Mouse (Mus musculus) stomach, embryonic 14.5 days (tissue): Measurements from ENCODE around the gene Timm13. TPM values are rescaled to one million over a fixed set of nuclear protein-coding genes. Genes with fewer than 3 reads are reported as not detected.
A peak's percentile ranks its signal among the peaks of the same experiment; 100 is the strongest.

Experiments
- ATAC-seq: fragments of 200-750 bp; cut with Nextera tagmentation; 2 replicates; pipeline ENCODE4 v1.8.0; 2017; ENCODE audit warnings: low read depth, moderate TSS enrichment; ENCODE audit not compliant: insufficient number of reproducible peaks, insufficient read depth, low FRiP score
- H3K27ac ChIP-seq: fragments of 300-500 bp; sonication (generic); 2 replicates; pipeline ENCODE4 v1.5.1; 2014; ENCODE audit warnings: mild to moderate bottlenecking, low read length, moderate library complexity, mixed read lengths
- H3K27me3 ChIP-seq: fragments of 300-500 bp; sonication (generic); 2 replicates; pipeline ENCODE4 v1.6.1; 2014; ENCODE audit warnings: low read length, control low read depth, mixed read lengths; ENCODE audit not compliant: control insufficient read depth, insufficient read depth
- H3K36me3 ChIP-seq: fragments of 300-500 bp; sonication (generic); 2 replicates; pipeline ENCODE4 v1.6.1; 2014; ENCODE audit warnings: mild to moderate bottlenecking, control low read depth, low read length, moderate library complexity, mixed read lengths; ENCODE audit not compliant: control insufficient read depth, insufficient read depth
- H3K4me1 ChIP-seq: fragments of 300-500 bp; sonication (generic); 2 replicates; pipeline ENCODE4 v1.6.1; 2014; ENCODE audit warnings: low read length, control low read depth, mixed read lengths; ENCODE audit not compliant: control insufficient read depth, insufficient read depth
- H3K4me2 ChIP-seq: fragments of 300-500 bp; sonication (generic); replicated peaks from 2 replicates; pipeline ENCODE4 v1.6.1; 2014; ENCODE audit warnings: low read depth, low read length, control low read depth
- H3K4me3 ChIP-seq: fragments of 300-500 bp; sonication (generic); 2 replicates; pipeline ENCODE4 v1.5.1; 2014; ENCODE audit warnings: low read depth, low read length, control low read depth
- H3K9ac ChIP-seq: fragments of 300-500 bp; sonication (generic); replicated peaks from 2 replicates; pipeline ENCODE4 v1.6.1; 2014; ENCODE audit warnings: low read depth, mild to moderate bottlenecking, control low read depth, low read length, moderate library complexity, mixed read lengths
- H3K9me3 ChIP-seq: fragments of 300-500 bp; sonication (generic); 2 replicates; pipeline ENCODE4 v1.6.1; 2016; ENCODE audit warnings: low read depth, low read length, control low read depth; ENCODE audit not compliant: control insufficient read depth
- WGBS: fragments of 180-500 bp; shearing (Covaris S2); extraction: QIAGEN DNeasy Blood & Tissue Kit; methylation state at CpG from one replicate; pipeline ENCODE4 v1.1.7; 2014; 5-methylcytosine and 5-hydroxymethylcytosine counted together
- polyA plus RNA-seq: library from polyadenylated mRNA; unstranded; fragments of >200 nt; fragmentation: Nextera tagmentation; extraction: Ambion mirVana; gene quantifications from 2 replicates; pipeline ENCODE4 v1.2.1, GENCODE M21; 2014

The Timm13 gene
- polyA plus RNA-seq, 1 experiment from 2014 or later = 340 TPM

DNA sequence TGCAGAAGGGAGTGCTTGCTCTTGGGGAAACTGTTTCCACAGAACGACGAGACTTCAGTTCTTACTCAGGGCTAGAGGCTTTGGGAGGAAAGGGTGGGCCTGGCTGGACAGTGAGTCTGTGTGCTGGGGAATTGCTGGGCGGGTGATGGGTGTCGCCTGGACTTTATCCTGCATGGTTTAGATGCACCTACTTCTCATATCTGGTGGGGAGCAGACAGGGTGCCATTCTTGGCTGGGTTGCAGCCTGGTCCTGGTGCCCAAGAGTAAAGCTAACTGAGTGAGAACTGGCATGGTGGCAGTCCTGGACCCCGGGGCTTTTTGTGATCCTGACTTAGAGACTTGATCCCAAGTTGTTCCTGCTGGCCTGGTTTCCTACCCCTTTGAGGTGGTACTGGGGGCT lies 43.9 kb downstream of the Timm13 start:
- no peak for ATAC-seq
- H3K36me3 ChIP-seq = peaks cover 13% of the 10 kb centered on the region
- no peaks in the 10 kb centered on the region for H3K9me3 ChIP-seq
- no peak overlapping the region for H3K4me3 ChIP-seq
- H3K27ac ChIP-seq = no peak overlapping the region
- H3K4me2 ChIP-seq = no peak overlapping the region
- H3K4me1 ChIP-seq = peaks cover 21% of the 10 kb centered on the region
- no peaks in the 10 kb centered on the region for H3K27me3 ChIP-seq
- no peak overlapping the region for H3K9ac ChIP-seq
- WGBS = 69% methylated on average over 5 of the region's 5 CpGs

DNA sequence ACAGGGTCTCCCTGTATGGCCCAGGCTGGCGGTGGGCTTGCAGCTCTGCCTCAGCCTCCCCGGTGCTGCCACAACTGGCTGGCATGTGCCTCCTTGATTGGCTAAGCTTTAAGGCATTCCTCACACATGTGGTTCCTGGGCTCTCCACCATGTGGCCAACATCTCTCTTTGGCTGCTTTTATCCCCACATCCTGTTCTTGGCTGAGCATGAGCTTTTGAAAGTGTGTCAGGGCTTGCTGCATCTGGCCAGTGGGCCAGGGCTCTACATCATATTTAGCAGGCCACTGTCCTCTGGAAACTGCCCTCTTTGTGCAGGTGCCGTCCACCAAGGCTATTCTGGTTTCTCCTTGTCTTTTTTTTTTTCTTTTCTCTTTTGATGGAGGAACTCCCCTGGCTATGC lies 44.5 kb downstream of the Timm13 start:
- 0 out of 2 replicates have a peak overlapping the region, but pooled peaks have one; percentile 70 for H3K9ac ChIP-seq
- peak overlapping the region; percentile 75; the same call in 1 of the 2 replicates for H3K4me3 ChIP-seq
- no peaks in the 10 kb centered on the region for H3K27me3 ChIP-seq
- H3K27ac ChIP-seq = no peak overlapping the region
- peaks cover 20% of the 10 kb centered on the region for H3K36me3 ChIP-seq
- WGBS = 57% methylated on average over 3 of the region's 3 CpGs
- ATAC-seq = no peak
- H3K4me2 ChIP-seq = peak overlapping the region; percentile 97; the same call in 1 of the 2 replicates
- peaks cover 21% of the 10 kb centered on the region for H3K4me1 ChIP-seq
- H3K9me3 ChIP-seq = no peaks in the 10 kb centered on the region

DNA sequence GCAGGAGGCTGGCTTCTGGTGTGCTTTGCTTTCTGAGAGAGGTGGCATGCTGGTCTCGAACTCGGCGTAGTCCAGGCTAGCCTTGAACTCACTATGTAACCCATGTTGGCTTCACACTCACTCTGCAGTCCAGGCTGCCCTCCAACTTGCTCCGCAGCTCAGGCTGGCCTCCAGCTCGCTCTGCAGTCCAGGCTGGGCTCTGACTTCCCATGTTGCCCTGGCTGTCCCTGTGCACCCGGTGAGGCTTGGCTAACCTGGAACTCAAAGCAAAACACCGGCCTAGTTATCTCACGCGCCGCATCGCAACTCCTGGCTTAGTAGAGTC lies 45.1 kb downstream of the Timm13 start:
- Histone ChIP-seq H3K4me2 (peak overlapping the region; percentile 97), H3K27me3 (no peaks in the 10 kb centered on the region), H3K27ac (no peak overlapping the region), H3K9me3 (no peaks in the 10 kb centered on the region), H3K4me3 (peak overlapping the region; percentile 75), H3K4me1 (peaks cover 21% of the 10 kb centered on the region), H3K36me3 (peaks cover 23% of the 10 kb centered on the region), H3K9ac (peak overlapping the region; percentile 70)
- WGBS = 18% methylated on average over 11 of the region's 11 CpGs
- ATAC-seq = no peak

DNA sequence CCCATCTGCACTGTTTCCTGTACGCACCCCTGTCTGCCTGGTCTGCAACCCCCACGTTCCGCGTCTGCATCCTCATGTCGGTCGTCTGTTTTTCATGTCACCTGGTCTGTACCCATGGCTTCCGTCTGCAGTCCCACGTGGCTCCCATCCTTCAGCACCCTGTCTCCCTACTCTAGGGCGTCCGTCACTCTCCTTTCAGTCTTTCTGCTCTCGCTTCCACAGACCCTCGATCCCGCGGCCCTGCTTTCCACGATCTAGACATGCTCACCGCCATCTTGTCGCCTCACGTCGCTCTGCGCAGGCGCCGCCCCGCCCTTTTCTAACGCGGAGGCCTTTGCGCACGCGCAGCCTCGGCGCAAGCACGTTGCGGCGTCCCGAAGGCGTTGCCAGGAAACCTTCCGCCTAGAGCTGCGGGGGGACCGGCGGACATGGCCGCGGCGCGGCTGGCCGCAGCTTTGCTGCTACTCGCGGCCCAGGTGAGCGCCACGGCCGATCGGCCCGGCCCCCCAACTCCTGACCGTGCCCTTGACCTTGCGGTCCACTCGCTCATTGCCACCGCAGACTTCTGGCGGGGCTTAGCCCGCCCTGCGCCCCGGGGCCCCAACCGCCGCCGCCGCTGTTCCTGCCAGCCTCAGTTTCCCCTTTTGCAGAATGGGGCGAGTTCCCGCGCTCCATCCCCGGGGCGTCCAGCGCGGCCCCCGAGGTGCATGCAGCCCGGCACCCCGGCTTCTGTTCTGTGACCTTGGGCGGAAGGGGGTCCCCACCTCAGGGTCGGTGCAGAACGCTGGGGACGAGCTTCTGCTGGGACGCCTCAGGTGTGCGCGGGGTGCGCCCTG lies 45.6 kb downstream of the Timm13 start, which contains the start of the genes Lsm7 and Sppl2b:
Gene Lsm7, minus strand, starts transcription at position 297 of the 836 bp plus-strand sequence.
Gene Sppl2b, plus strand, starts transcription at position 363 of the 836 bp plus-strand sequence.
- Histone ChIP-seq H3K4me2 (peak within 1 kb of the TSS; percentile 97), H3K36me3 (peaks cover 23% of the 10 kb centered on the region), H3K27ac (peak within 1 kb of the TSS; percentile 33; the same call in 1 of the 2 replicates), H3K27me3 (no peaks in the 10 kb centered on the region), H3K4me1 (peaks cover 21% of the 10 kb centered on the region), H3K9me3 (no peaks in the 10 kb centered on the region), H3K4me3 (peak within 1 kb of the TSS; percentile 75), H3K9ac (peak within 1 kb of the TSS; percentile 70)
- ATAC-seq = peak; percentile 69
- WGBS = 1% methylated on average over 77 of the region's 81 CpGs

Other genes starting within 250 kb of the Timm13 start
- 46.3 and 64.2 TPM in 2 replicates for gene Btbd2, start 243.9 kb downstream of the Timm13 start, polyA plus RNA-seq
- 71.3 and 75.5 TPM in 2 replicates for gene Mknk2, start 222.9 kb downstream of the Timm13 start, polyA plus RNA-seq
- 47.9 and 51.1 TPM in 2 replicates for gene Mob3a, start 199.0 kb downstream of the Timm13 start, polyA plus RNA-seq
- gene Izumo4, start 198.8 kb downstream of the Timm13 start, polyA plus RNA-seq = 16.7 and 18.4 TPM in 2 replicates
- gene Ap3d1, start 158.7 kb downstream of the Timm13 start, polyA plus RNA-seq = 81.7 and 85.8 TPM in 2 replicates
- gene Dot1l, start 145.8 kb downstream of the Timm13 start, polyA plus RNA-seq = 24.5 and 25.8 TPM in 2 replicates
- 77.7 and 81.8 TPM in 2 replicates for gene Sf3a2, start 102.8 kb downstream of the Timm13 start, polyA plus RNA-seq
- gene Plekhj1, start 102.3 kb downstream of the Timm13 start, polyA plus RNA-seq = 110 and 116 TPM in 2 replicates
- not detected in 2 replicates for gene Amh, start 95.7 kb downstream of the Timm13 start, polyA plus RNA-seq
- gene Jsrp1, start 87.5 kb downstream of the Timm13 start, polyA plus RNA-seq = 0.45 and 1.4 TPM in 2 replicates
- 1,724 and 1,898 TPM in 2 replicates for gene Oaz1, start 74.3 kb downstream of the Timm13 start, polyA plus RNA-seq
- 0.07 and 0.23 TPM in 2 replicates for gene Lingo3, start 56.9 kb downstream of the Timm13 start, polyA plus RNA-seq
- 321 and 361 TPM in 2 replicates for gene Lsm7, start 45.8 kb downstream of the Timm13 start, polyA plus RNA-seq
- 31.9 and 33.0 TPM in 2 replicates for gene Sppl2b, start 45.7 kb downstream of the Timm13 start, polyA plus RNA-seq
- 0.07 TPM in 1 of 2 replicates, not detected in the other for gene Tmprss9, start 29.1 kb downstream of the Timm13 start, polyA plus RNA-seq
- gene Lmnb2, start 17.3 kb upstream of the Timm13 start, polyA plus RNA-seq = 12.1 and 14.6 TPM in 2 replicates
- 16.1 and 20.7 TPM in 2 replicates for gene Gadd45b, start 29.1 kb upstream of the Timm13 start, polyA plus RNA-seq
- 4.7 and 5.9 TPM in 2 replicates for gene Gng7, start 114.0 kb upstream of the Timm13 start, polyA plus RNA-seq
- 0.20 and 0.41 TPM in 2 replicates for gene Diras1, start 124.7 kb upstream of the Timm13 start, polyA plus RNA-seq
- gene Slc39a3, start 136.5 kb upstream of the Timm13 start, polyA plus RNA-seq = 10.3 and 11.9 TPM in 2 replicates
- gene Sgta, start 159.2 kb upstream of the Timm13 start, polyA plus RNA-seq = 162 and 164 TPM in 2 replicates
- gene Thop1, start 169.1 kb upstream of the Timm13 start, polyA plus RNA-seq = 38.2 and 39.9 TPM in 2 replicates
- 0.22 and 0.56 TPM in 2 replicates for gene Creb3l3, start 197.9 kb upstream of the Timm13 start, polyA plus RNA-seq
- 164 and 167 TPM in 2 replicates for gene Map2k2, start 204.9 kb upstream of the Timm13 start, polyA plus RNA-seq
- 25.5 and 27.4 TPM in 2 replicates for gene Zbtb7a, start 234.3 kb upstream of the Timm13 start, polyA plus RNA-seq